ENCODE assay signal across 8 mouse cellular contexts in the genomic region with DNA sequence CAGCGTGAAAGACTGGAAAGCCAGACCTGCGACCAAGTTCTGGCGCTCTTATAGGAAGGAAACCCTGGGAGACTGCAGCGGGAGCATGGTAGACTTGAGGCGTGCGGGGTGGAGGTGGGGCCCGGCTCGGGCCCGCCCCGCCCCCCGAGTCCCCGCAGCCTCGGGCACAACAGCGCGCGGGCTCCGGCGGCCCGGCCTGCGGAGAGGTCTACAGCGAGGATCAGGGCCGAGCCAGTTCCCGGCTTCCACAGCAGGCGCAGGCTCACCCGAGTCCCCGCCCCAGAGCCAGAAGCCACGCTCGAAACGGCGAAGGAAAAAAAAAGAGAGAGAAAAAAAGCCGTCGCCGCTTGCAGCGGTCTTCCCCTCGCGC. TPM values are rescaled to one million over a fixed set of nuclear protein-coding genes. Genes with fewer than 3 reads are reported as not detected.
DNase-seq lines count a peak whose midpoint lies in the region; ATAC-seq and TF ChIP-seq lines count a peak whose summit lies in the region.

No protein-coding gene starts in this region.

- peak overlapping the region; percentile 100 for H3K9ac ChIP-seq in kidney, embryonic 16.5 days (replicated peaks; ENCODE audit: low read length)
- peak overlapping the region; percentile 99 for H3K9ac ChIP-seq in forebrain, postnatal 0 days
- H3K9ac ChIP-seq in liver, embryonic 11.5 days (ENCODE audit: low read depth, low read length): peak overlapping the region; percentile 99

- no peaks in the 10 kb centered on the region for H3K27me3 ChIP-seq in kidney, embryonic 16.5 days (ENCODE audit: insufficient read depth, low read length)
- no peaks in the 10 kb centered on the region for H3K27me3 ChIP-seq in forebrain, postnatal 0 days (ENCODE audit: insufficient read depth, low read length)
- no peaks in the 10 kb centered on the region for H3K27me3 ChIP-seq in liver, embryonic 11.5 days (replicated peaks; ENCODE audit: control insufficient read depth, insufficient read depth, low read length)

- peak overlapping the region; percentile 98 for H3K27ac ChIP-seq in kidney, embryonic 16.5 days (ENCODE audit: low read length)
- peak overlapping the region; percentile 99 for H3K27ac ChIP-seq in forebrain, postnatal 0 days (ENCODE audit: low read depth, low read length)
- peak overlapping the region; percentile 98 for H3K27ac ChIP-seq in liver, embryonic 11.5 days (ENCODE audit: low read depth, low read length)

- peak overlapping the region; percentile 92 for H3K4me3 ChIP-seq in kidney, embryonic 16.5 days (ENCODE audit: low read length)
- peak overlapping the region; percentile 88 for H3K4me3 ChIP-seq in forebrain, postnatal 0 days (ENCODE audit: low read depth, low read length)
- peak overlapping the region; percentile 97 for H3K4me3 ChIP-seq in liver, embryonic 11.5 days (ENCODE audit: low read depth, low read length)

- peak overlapping the region; percentile 87 for H3K4me2 ChIP-seq in kidney, embryonic 16.5 days (replicated peaks; ENCODE audit: low read depth, low read length)
- H3K4me2 ChIP-seq in forebrain, postnatal 0 days (ENCODE audit: low read depth): peak overlapping the region; percentile 72
- H3K4me2 ChIP-seq in liver, embryonic 11.5 days: peak overlapping the region; percentile 96

- ATAC-seq in kidney, embryonic 16.5 days (ENCODE audit: low FRiP score, low TSS enrichment): peak; percentile 74
- ATAC-seq in forebrain, postnatal 0 days: peak; percentile 53
- ATAC-seq in liver, embryonic 11.5 days (replicated peaks; ENCODE audit: low FRiP score): peak; percentile 68

- H3K4me1 ChIP-seq in kidney, embryonic 16.5 days (ENCODE audit: insufficient read depth, low read length): peaks cover 13% of the 10 kb centered on the region
- H3K4me1 ChIP-seq in forebrain, postnatal 0 days (ENCODE audit: insufficient read depth): peaks cover 3% of the 10 kb centered on the region; the same call in 1 of the 2 replicates
- peaks cover 8% of the 10 kb centered on the region for H3K4me1 ChIP-seq in liver, embryonic 11.5 days (replicated peaks; ENCODE audit: control insufficient read depth, insufficient read depth, low read length)

- H3K36me3 ChIP-seq in kidney, embryonic 16.5 days (ENCODE audit: insufficient read depth, low read length): peaks cover 22% of the 10 kb centered on the region
- H3K36me3 ChIP-seq in forebrain, postnatal 0 days (ENCODE audit: insufficient read depth): peaks cover 16% of the 10 kb centered on the region
- peaks cover 25% of the 10 kb centered on the region for H3K36me3 ChIP-seq in liver, embryonic 11.5 days (ENCODE audit: control insufficient read depth, insufficient read depth, low read length)

- under 1% methylated on average over 36 of the region's 36 CpGs for WGBS in kidney, embryonic 16.5 days
- WGBS in forebrain, postnatal 0 days: 0% methylated on average over 36 of the region's 36 CpGs
- WGBS in liver, embryonic 11.5 days: under 1% methylated on average over 36 of the region's 36 CpGs

- H3K9me3 ChIP-seq in kidney, embryonic 16.5 days (ENCODE audit: low read length): no peaks in the 10 kb centered on the region
- H3K9me3 ChIP-seq in forebrain, postnatal 0 days (ENCODE audit: low read length): no peaks in the 10 kb centered on the region
- H3K9me3 ChIP-seq in liver, embryonic 11.5 days (ENCODE audit: control insufficient read depth, low read length): no peaks in the 10 kb centered on the region

- no peak for DNase-seq in kidney, adult 8-10 months
- peak; percentile 37 for DNase-seq in ES-CJ7 (ENCODE audit: low read depth, low spot score)
- peak; percentile 70 for DNase-seq in cerebellum, adult 11-12 months
- no peak for DNase-seq in forebrain, postnatal 0 days
- DNase-seq in liver, embryonic 11.5 days (ENCODE audit: low spot score): no peak
- DNase-seq in spleen, postnatal 14 days (ENCODE audit: low spot score in 2 of 2): peak; percentile 16 to 46
- no peak for DNase-seq in frontal cortex, postnatal 36 days (ENCODE audit: low spot score in 2 of 2)

- no peak for TF ChIP-seq CTCF in forebrain, postnatal 0 days (IDR thresholded peaks at IDR 0.05; ENCODE audit: low read depth)

RNA-seq across cellular contexts. Expression of a gene that starts 0.8 kb away (rescaled TPM):
- 618 and 645 TPM in 2 replicates for polyA plus RNA-seq in kidney, embryonic 16.5 days (2015; fragmentation: Nextera tagmentation; extraction: Ambion mirVana)
- 228 and 253 TPM in 2 replicates for total RNA-seq in forebrain, postnatal 0 days (2014; rRNA removed)
- 251 and 279 TPM in 2 replicates for polyA plus RNA-seq in forebrain, postnatal 0 days (2015; fragmentation: Nextera tagmentation; extraction: Ambion mirVana)
- polyA plus RNA-seq in liver, embryonic 11.5 days (2014; fragmentation: Nextera tagmentation; extraction: Ambion mirVana): 649 and 673 TPM in 2 replicates

RNA-seq across cellular contexts. Expression of a gene that starts 1.0 kb away (rescaled TPM):
- not detected in 2 replicates for polyA plus RNA-seq in kidney, embryonic 16.5 days (2015; fragmentation: Nextera tagmentation; extraction: Ambion mirVana)
- 0.15 and 0.43 TPM in 2 replicates for total RNA-seq in forebrain, postnatal 0 days (2014; rRNA removed)
- polyA plus RNA-seq in forebrain, postnatal 0 days (2015; fragmentation: Nextera tagmentation; extraction: Ambion mirVana): 0.05 and 0.19 TPM in 2 replicates
- not detected in 2 replicates for polyA plus RNA-seq in liver, embryonic 11.5 days (2014; fragmentation: Nextera tagmentation; extraction: Ambion mirVana)

RNA-seq across cellular contexts. Expression of a gene that starts 18.0 kb away (rescaled TPM):
- 40.9 and 45.1 TPM in 2 replicates for polyA plus RNA-seq in kidney, embryonic 16.5 days (2015; fragmentation: Nextera tagmentation; extraction: Ambion mirVana)
- total RNA-seq in forebrain, postnatal 0 days (2014; rRNA removed): 13.9 and 14.0 TPM in 2 replicates
- 23.5 and 24.9 TPM in 2 replicates for polyA plus RNA-seq in forebrain, postnatal 0 days (2015; fragmentation: Nextera tagmentation; extraction: Ambion mirVana)
- polyA plus RNA-seq in liver, embryonic 11.5 days (2014; fragmentation: Nextera tagmentation; extraction: Ambion mirVana): 71.9 and 75.9 TPM in 2 replicates

Comparison
In these comparisons a context has a peak if more than half of its experiments do, and no peak if none do; other contexts are left out.
1. DNase-seq: peak in ES-CJ7 (single experiment), cerebellum, adult 11-12 months (single experiment) and spleen, postnatal 14 days (2 of 2); none in kidney, adult 8-10 months (0 of 2), forebrain, postnatal 0 days (single experiment), liver, embryonic 11.5 days (single experiment) and frontal cortex, postnatal 36 days (0 of 2).
2. Peak in every context shown above with its lines, with median percentiles within 50 percentile points of each other: ATAC-seq, H3K27ac ChIP-seq, H3K4me2 ChIP-seq, H3K4me3 ChIP-seq and H3K9ac ChIP-seq.